Mouse (Mus musculus): Measurements from ENCODE around the gene Anapc2. TPM values are rescaled to one million over a fixed set of nuclear protein-coding genes. Genes with fewer than 3 reads are reported as not detected.
A peak's percentile ranks its signal among the peaks of the same experiment; 100 is the strongest.

The Anapc2 gene
- polyA plus RNA-seq, 1 experiment from 2014 or later, result 134 TPM

DNA sequence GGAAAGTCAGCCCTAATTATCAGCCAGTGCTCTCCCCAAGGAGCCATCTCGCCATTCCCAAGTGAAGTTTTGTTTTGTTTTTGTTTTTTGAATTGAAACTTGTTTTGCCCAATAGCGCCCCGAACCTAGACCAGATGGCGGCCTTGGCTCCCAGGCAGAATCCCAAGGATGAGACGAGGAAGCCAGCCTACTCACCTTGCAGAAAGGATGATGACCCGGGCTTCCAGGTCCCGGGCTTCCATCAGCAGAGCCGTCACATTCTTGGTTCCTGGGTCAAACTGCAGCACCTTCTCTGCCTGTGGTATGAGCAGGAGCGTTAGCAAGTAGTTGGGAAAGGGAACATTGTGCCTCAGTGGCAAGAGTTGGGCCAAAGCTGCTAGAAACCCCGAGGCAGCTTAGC is 37.9 kb downstream of the Anapc2 start:
- Histone ChIP-seq H3K36me3 (no peaks in the 10 kb centered on the region), H3K4me2 (replicated peaks) (no peak overlapping the region), H3K9me3 (replicated peaks) (no peaks in the 10 kb centered on the region), H3K4me3 (replicated peaks) (no peak overlapping the region), H3K27me3 (peaks cover 85% of the 10 kb centered on the region), H3K4me1 (peaks cover 5% of the 10 kb centered on the region), H3K9ac (no peak overlapping the region), H3K27ac (replicated peaks) (no peak overlapping the region)
- no peak for ATAC-seq (ENCODE audit: insufficient number of reproducible peaks, low FRiP score, low TSS enrichment, low read depth)
- WGBS, result 59% methylated on average over 10 of the region's 10 CpGs

DNA sequence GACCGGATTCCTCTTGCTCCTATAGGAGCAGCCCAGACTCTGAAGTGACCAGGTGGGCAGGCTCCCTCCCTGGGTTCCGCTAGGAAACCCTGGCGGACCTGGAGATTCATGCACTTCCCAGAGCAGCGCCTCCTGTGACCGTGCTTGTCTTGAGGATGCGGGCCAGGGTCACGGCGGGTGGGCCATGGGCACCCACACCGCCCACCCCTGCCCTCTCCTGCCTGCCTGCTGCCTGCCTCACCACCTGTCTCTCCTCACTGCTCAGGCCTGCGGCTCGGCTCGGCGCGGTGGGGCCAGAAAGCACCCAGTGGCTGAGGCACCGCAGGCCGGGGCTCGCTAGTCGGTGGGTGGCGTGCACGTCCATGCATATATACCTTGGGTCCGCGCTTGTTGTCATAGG is 38.7 kb downstream of the Anapc2 start:
- 2% methylated on average over 22 of the region's 22 CpGs for WGBS
- no peak overlapping the region for H3K9ac ChIP-seq
- no peak overlapping the region for H3K27ac ChIP-seq (replicated peaks)
- H3K27me3 ChIP-seq, result peaks cover 81% of the 10 kb centered on the region
- ATAC-seq (ENCODE audit: insufficient number of reproducible peaks, low FRiP score, low TSS enrichment, low read depth), result no peak
- no peaks in the 10 kb centered on the region for H3K4me1 ChIP-seq
- H3K4me3 ChIP-seq (replicated peaks), result no peak overlapping the region
- no peak overlapping the region for H3K4me2 ChIP-seq (replicated peaks)
- H3K9me3 ChIP-seq (replicated peaks), result no peaks in the 10 kb centered on the region
- H3K36me3 ChIP-seq, result no peaks in the 10 kb centered on the region

DNA sequence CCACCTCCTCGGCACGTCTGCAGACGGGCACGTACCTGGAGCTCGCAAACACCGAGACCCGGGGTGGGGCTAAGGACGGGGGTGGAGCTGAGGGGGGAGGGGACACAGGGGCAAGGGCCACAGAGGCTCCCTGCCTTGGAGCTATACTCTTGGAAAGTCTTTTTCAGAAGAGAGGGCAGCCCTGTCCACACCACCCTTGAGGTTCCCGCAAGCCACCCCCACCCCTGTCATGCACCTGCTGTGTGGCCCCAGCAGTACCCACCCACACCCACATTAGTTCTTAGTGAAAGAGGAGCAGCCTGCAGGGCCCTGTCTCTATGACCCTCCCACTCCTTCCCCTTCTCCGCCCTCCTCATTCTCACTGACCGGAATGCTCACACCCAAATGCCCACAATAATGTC is 39.2 kb downstream of the Anapc2 start:
- WGBS, result 5% methylated on average over 11 of the region's 11 CpGs
- H3K4me3 ChIP-seq (replicated peaks), result no peak overlapping the region
- no peak for ATAC-seq (ENCODE audit: insufficient number of reproducible peaks, low FRiP score, low TSS enrichment, low read depth)
- H3K9me3 ChIP-seq (replicated peaks), result no peaks in the 10 kb centered on the region
- no peak overlapping the region for H3K9ac ChIP-seq
- no peak overlapping the region for H3K4me2 ChIP-seq (replicated peaks)
- H3K36me3 ChIP-seq, result no peaks in the 10 kb centered on the region
- no peak overlapping the region for H3K27ac ChIP-seq (replicated peaks)
- peaks cover 82% of the 10 kb centered on the region for H3K27me3 ChIP-seq
- H3K4me1 ChIP-seq, result no peaks in the 10 kb centered on the region

DNA sequence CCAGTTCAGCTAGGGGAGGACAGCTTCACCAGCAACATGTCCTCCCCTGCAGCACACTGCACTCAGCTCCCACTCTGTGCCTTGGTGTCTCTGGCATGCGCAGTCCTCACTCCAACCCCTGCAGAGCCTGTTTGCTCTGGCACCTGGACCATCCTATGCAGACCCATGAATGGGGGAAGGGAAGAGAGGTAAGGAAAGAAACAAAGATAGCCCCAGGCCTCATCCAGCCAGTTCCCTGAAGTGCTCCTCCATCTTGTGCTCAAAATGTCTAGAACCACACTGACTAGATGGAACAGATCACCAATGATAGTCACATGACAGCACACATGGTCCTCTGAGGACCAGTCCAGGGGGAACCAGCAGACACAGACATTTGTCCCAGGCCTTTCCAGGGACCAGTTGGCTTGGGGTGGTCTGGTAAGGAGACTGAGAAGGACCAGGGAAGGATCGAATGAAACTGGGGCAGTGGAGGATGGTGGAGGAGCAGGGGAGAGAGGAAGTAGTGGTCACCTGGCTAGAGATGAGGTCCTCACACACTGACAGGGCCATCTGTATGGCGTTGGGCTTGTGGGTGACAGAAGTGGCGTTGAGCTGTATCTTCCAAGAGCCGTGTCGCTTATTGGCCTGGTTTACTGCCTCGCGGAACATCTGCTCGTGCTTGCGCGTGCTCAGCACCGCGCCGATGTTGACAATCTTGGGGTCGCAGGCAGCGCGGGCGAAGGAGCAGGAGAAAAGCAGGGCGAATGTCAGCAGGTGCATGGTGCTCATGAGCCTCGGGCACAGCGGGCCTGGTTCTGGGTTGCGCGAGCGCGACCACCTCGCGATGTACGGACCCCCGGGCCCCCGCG is 46.1 kb downstream of the Anapc2 start:
- ATAC-seq (ENCODE audit: insufficient number of reproducible peaks, low FRiP score, low TSS enrichment, low read depth), result no peak
- peaks cover 78% of the 10 kb centered on the region for H3K27me3 ChIP-seq
- H3K9me3 ChIP-seq (replicated peaks), result no peaks in the 10 kb centered on the region
- H3K4me2 ChIP-seq (replicated peaks), result peak overlapping the region; percentile 62
- no peaks in the 10 kb centered on the region for H3K36me3 ChIP-seq
- 6% methylated on average over 31 of the region's 31 CpGs for WGBS
- H3K9ac ChIP-seq, result no peak overlapping the region
- H3K4me1 ChIP-seq, result peaks cover 10% of the 10 kb centered on the region
- no peak overlapping the region for H3K27ac ChIP-seq (replicated peaks)
- peak overlapping the region; percentile 34 for H3K4me3 ChIP-seq (replicated peaks)

DNA sequence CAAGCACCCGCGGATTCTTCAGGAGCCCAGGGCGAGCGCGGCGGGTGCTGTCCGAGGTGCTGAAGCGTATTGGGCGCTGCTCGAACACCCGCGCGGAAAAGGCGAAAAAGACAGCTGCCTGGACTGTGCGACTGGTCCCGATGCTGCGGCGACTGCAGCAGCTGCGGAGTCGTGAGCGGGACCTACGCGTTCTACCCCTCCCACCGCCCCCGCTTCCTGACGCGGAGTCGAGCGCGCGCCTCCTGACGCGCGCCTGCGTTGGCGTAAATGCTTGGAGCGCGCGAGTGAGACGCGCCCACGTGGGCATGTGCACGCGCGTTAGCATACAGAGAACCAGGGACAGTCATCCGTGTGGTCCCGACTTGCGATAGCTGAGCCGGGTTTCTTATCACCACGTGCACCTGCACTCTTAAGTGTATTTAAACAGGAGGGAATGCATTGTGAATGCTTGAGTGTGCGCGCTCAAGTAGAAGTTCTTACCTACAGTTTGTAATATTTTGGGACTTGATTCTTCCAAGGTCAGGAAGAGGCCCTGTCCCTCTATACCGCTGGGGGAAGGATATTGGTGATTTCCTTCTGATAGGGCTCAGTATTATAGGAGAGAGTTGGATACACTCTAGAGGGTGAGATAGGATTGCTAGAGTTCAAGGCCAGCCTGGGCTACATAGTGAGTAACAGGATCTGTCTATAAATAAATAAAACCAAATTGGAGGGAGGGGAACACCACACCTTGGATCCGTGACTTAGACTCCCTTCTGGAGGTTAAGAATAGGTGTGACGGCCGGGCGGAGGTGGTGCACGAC is 46.9 kb downstream of the Anapc2 start, which contains the start of gene Grin1:
Gene Grin1 (minus strand): TSS at position 217 of the 803 bp plus-strand sequence.
- 9% methylated on average over 58 of the region's 58 CpGs for WGBS
- Histone ChIP-seq H3K36me3 (no peaks in the 10 kb centered on the region), H3K9me3 (replicated peaks) (no peaks in the 10 kb centered on the region), H3K27me3 (peaks cover 69% of the 10 kb centered on the region), H3K4me3 (replicated peaks) (peak within 1 kb of the TSS; percentile 34), H3K27ac (replicated peaks) (no peak within 1 kb of the TSS), H3K4me1 (peaks cover 10% of the 10 kb centered on the region), H3K9ac (no peak within 1 kb of the TSS), H3K4me2 (replicated peaks) (peak within 1 kb of the TSS; percentile 62)
- ATAC-seq (ENCODE audit: insufficient number of reproducible peaks, low FRiP score, low TSS enrichment, low read depth), result 0 out of 2 replicates have a peak, but pooled peaks have one; percentile 40

DNA sequence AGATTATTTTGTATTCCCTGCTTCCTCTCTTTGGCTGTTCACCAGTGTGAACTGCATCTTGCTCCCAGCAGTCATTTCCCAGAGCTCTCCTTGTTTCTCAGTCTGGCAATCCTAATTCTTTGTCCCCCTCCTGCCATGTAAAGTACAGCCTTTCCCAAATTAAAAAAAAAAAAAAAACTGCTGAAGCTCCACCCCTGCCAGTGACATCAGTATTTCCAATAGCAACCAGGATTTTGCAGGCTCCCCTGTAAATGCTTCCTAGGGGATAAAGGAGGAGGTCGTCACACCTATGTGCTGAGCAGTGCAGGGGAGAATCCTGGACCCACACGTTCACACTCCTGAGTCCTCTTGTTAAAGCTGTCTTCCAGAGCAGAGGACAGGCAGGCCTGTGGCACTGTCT is 47.8 kb downstream of the Anapc2 start:
- H3K27ac ChIP-seq (replicated peaks), result no peak overlapping the region
- H3K9ac ChIP-seq, result no peak overlapping the region
- H3K27me3 ChIP-seq, result peaks cover 60% of the 10 kb centered on the region
- ATAC-seq (ENCODE audit: insufficient number of reproducible peaks, low FRiP score, low TSS enrichment, low read depth), result no peak
- H3K36me3 ChIP-seq, result no peaks in the 10 kb centered on the region
- no peaks in the 10 kb centered on the region for H3K9me3 ChIP-seq (replicated peaks)
- 34% methylated on average over 2 of the region's 2 CpGs for whole genome bisulfite sequencing
- peaks cover 10% of the 10 kb centered on the region for H3K4me1 ChIP-seq
- no peak overlapping the region for H3K4me2 ChIP-seq (replicated peaks)
- H3K4me3 ChIP-seq (replicated peaks), result no peak overlapping the region

DNA sequence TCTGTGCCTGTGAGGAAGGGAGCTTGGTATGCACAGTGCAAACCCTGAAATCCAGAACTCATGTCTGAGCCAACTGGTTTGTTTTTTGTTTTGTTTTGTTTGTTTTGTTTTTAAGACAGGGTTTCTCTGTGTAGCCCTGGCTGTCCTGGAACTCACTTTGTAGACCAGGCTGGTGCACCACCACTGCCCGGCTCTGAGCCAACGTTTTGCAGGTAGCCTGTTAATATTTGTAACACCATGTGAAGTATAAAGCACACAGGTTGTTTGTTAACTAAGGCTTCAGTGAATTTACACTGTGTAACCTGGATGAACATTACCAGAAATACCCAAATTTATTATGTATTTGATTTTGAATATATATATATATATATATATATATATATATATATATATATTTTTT is 53.8 kb downstream of the Anapc2 start:
- Histone ChIP-seq H3K27me3 (peaks cover 14% of the 10 kb centered on the region; the same call in 1 of the 2 replicates), H3K36me3 (no peaks in the 10 kb centered on the region), H3K4me1 (no peaks in the 10 kb centered on the region), H3K9ac (no peak overlapping the region), H3K9me3 (replicated peaks) (no peaks in the 10 kb centered on the region), H3K4me3 (replicated peaks) (no peak overlapping the region), H3K27ac (replicated peaks) (no peak overlapping the region), H3K4me2 (replicated peaks) (no peak overlapping the region)
- 79% methylated on average over 2 of the region's 2 CpGs for WGBS
- ATAC-seq (ENCODE audit: insufficient number of reproducible peaks, low FRiP score, low TSS enrichment, low read depth), result no peak

DNA sequence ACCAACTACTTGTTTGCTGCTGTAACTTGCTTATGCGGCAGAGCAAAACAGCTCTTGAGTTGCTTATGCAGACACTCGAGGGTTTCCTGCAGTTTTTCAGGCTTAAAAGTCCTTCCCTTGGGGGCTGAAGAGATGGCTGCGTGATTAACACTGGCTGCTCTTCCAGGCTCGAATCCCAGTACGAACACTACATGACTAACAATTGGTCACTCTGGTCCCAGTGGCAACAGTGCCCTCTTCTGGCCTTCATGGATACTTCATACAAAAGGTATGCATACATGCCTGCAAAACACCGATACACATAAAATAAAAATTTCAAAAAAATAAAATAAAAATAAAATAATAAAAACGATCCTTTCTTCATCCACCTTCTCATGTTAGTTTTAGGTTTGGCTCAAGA is 56.2 kb downstream of the Anapc2 start:
- H3K4me2 ChIP-seq (replicated peaks), result no peak overlapping the region
- no peak overlapping the region for H3K4me3 ChIP-seq (replicated peaks)
- H3K4me1 ChIP-seq, result peaks cover 12% of the 10 kb centered on the region
- no peaks in the 10 kb centered on the region for H3K36me3 ChIP-seq
- no peak overlapping the region for H3K9ac ChIP-seq
- WGBS, result 36% methylated on average over 7 of the region's 7 CpGs
- no peak for ATAC-seq (ENCODE audit: insufficient number of reproducible peaks, low FRiP score, low TSS enrichment, low read depth)
- 0 out of 2 replicates have a peak, but pooled peaks cover 3% of the 10 kb centered on the region for H3K27me3 ChIP-seq
- H3K27ac ChIP-seq (replicated peaks), result no peak overlapping the region
- no peaks in the 10 kb centered on the region for H3K9me3 ChIP-seq (replicated peaks)

DNA sequence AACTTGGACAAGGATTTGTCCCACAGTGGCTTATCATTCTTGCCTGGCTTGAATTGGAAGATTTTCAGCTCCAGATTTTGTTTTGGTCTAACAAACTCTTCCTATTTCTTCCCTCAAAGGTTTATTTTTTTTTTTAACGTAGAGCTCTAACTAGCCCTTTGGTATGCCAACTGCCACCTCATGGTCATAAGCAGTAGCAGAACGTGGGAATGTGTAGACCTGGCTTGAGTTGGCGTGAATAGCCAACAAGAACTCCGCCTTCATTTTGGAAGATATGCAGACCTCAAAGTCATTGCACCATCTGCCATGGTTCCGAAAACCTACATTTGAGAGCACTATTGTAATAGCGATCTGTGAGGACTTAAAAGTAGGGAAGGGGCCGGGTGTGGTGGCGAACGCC is 59.2 kb downstream of the Anapc2 start:
- Histone ChIP-seq H3K4me3 (replicated peaks) (peak overlapping the region; percentile 93), H3K4me1 (peaks cover 20% of the 10 kb centered on the region), H3K4me2 (replicated peaks) (peak overlapping the region; percentile 66), H3K27me3 (0 out of 2 replicates have a peak, but pooled peaks cover 3% of the 10 kb centered on the region), H3K9ac (peak overlapping the region; percentile 90; the same call in 1 of the 2 replicates), H3K27ac (replicated peaks) (no peak overlapping the region), H3K36me3 (peaks cover 26% of the 10 kb centered on the region), H3K9me3 (replicated peaks) (no peaks in the 10 kb centered on the region)
- no peak for ATAC-seq (ENCODE audit: insufficient number of reproducible peaks, low FRiP score, low TSS enrichment, low read depth)
- 61% methylated on average over 9 of the region's 9 CpGs for WGBS

DNA sequence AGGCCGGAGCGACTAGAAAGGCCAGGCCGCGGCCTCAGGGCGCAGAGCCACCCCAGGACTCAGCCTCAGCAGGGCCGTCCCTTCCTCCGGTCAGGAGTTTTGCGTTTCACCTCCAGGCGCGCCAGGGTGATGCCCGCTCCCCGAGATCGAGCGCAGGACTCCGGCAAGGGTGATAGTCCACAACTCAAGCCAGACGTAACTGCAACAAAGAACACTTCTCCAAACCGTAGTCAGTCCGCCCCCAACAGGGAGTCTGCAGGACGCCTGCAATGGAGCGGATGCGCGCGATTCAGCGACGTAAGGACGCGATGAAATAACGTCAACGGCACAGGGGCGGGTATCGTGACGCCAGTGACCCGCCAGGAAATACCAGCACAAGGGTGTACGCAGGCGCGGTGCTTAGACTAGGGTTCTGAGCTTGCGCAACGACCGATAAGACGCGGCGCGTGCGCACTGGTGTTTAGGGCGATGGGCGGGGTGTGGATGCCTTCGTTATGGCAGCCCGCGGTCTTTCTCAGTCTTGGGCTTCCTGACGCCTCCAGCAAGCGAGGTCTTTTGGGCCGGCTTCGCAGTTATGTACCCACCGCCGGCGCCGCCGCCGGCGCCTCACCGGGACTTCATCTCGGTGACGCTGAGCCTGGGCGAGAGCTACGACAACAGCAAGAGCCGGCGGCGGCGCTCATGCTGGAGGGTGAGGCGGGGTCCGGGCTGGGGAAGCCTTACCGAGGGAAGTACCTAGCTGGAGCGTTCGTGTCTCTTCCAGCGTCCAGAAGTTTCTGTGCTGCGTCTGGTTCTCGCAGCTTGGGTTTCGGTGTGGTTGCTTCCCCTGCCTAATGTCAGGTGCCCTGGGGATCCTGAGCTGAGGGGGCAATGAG is 60.2 kb downstream of the Anapc2 start, which contains the start of gene Man1b1:
Gene Man1b1 (plus strand): TSS at position 53 of the 875 bp plus-strand sequence.
- peak; percentile 98 for ATAC-seq (ENCODE audit: insufficient number of reproducible peaks, low FRiP score, low TSS enrichment, low read depth)
- WGBS, result under 1% methylated on average over 78 of the region's 78 CpGs
- no peaks in the 10 kb centered on the region for H3K27me3 ChIP-seq
- H3K36me3 ChIP-seq, result peaks cover 37% of the 10 kb centered on the region
- peak within 1 kb of the TSS; percentile 90 for H3K9ac ChIP-seq
- no peaks in the 10 kb centered on the region for H3K9me3 ChIP-seq (replicated peaks)
- H3K4me1 ChIP-seq, result peaks cover 20% of the 10 kb centered on the region
- H3K27ac ChIP-seq (replicated peaks), result peak within 1 kb of the TSS; percentile 90
- peak within 1 kb of the TSS; percentile 81 for H3K4me2 ChIP-seq (replicated peaks)
- peak within 1 kb of the TSS; percentile 93 for H3K4me3 ChIP-seq (replicated peaks)

All from embryonic facial prominence, embryonic 15.5 days (tissue).